Mouse (Mus musculus) myocyte (in vitro differentiated cells): ENCODE results near the gene Stag1.

Source experiments
- E2F4 ChIP-seq: IDR thresholded peaks from one replicate; pipeline ENCODE4 v1.6.1; 2011; ENCODE audit warnings: mild to moderate bottlenecking, control low read depth, moderate library complexity; ENCODE audit not compliant: insufficient read depth
- MAX ChIP-seq: IDR thresholded peaks from one replicate; pipeline ENCODE4 v1.6.1; 2011; ENCODE audit warnings: low read depth, mild to moderate bottlenecking, control low read depth
- MYOD1 ChIP-seq, 3 experiments: IDR thresholded peaks; one replicate each; pipeline ENCODE4 v1.6.1; 2011; ENCODE audit warnings: control low read depth in 2 of 3, low read depth in 2 of 3, mild to moderate bottlenecking in 2 of 3, moderate library complexity in 1 of 3; ENCODE audit not compliant: insufficient read length in 2 of 3, control insufficient read depth in 1 of 3
- POLR2A ChIP-seq: IDR thresholded peaks from one replicate; pipeline ENCODE4 v1.6.1; 2011; ENCODE audit warnings: low read depth, mild to moderate bottlenecking, control low read depth, moderate library complexity; ENCODE audit not compliant: insufficient read length
- POLR2AphosphoS2 ChIP-seq: IDR thresholded peaks from one replicate; pipeline ENCODE4 v1.6.1; 2011; ENCODE audit warnings: low read depth, control low read depth; ENCODE audit not compliant: insufficient read length
- TCF12 ChIP-seq: IDR thresholded peaks from one replicate; pipeline ENCODE4 v1.6.1; 2011; ENCODE audit warnings: mild to moderate bottlenecking, control low read depth; ENCODE audit not compliant: poor library complexity, insufficient read depth, severe bottlenecking
- USF1 ChIP-seq: IDR thresholded peaks from one replicate; pipeline ENCODE4 v1.6.1; 2011; ENCODE audit warnings: low read depth, mild to moderate bottlenecking, control low read depth, moderate library complexity

DNA sequence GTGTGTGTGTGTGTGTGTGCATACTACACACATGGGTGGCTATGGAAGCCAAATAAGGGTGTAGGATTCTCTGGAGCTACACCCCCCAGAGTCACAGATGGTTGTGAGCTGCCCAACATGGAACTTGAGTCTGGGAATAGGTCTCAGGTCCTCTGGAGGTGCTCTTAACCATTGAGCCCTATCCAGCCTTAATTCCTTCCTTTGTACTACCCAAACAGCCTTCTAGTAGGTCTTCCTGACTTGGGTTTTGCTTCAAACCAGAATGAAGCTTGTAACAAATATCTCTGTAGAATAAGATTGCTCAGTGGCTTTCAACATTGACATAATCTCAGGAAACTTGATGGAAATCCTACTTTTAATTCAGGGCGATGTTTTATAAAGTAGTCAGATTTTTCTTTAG lies 7.9 kb downstream of the Stag1 start:
- no peak for TF ChIP-seq TCF12
- TF ChIP-seq POLR2A = no peak
- no peak for TF ChIP-seq MYOD1 (IDR thresholded peaks at IDR 0.05; ENCODE audit: control insufficient read depth in 1 of 3, insufficient read length in 2 of 3, low read depth in 2 of 3)
- TF ChIP-seq E2F4 = no peak
- TF ChIP-seq USF1 = no peak
- no peak for TF ChIP-seq POLR2AphosphoS2
- TF ChIP-seq MAX = no peak
